Mouse (Mus musculus) lung, postnatal 0 days (tissue): Measurements from ENCODE around the gene Mcub. TPM values are rescaled to one million over a fixed set of nuclear protein-coding genes. Genes with fewer than 3 reads are reported as not detected.

Experiments used
- ATAC-seq: fragments of 200-750 bp; cut with Nextera tagmentation; 2 replicates; pipeline ENCODE4 v1.8.0; 2017; ENCODE audit warnings: moderate library complexity
- DNase-seq: peaks from one replicate; pipeline ENCODE4 v3.0.0-alpha.2; 2016; ENCODE audit warnings: low spot score
- H3K27ac ChIP-seq: fragments of 300-500 bp; sonication (generic); 2 replicates; pipeline ENCODE4 v1.5.1; 2014; ENCODE audit warnings: antibody characterized with exemption, mild to moderate bottlenecking, low read length, mixed read lengths
- H3K27me3 ChIP-seq: fragments of 300-500 bp; sonication (generic); replicated peaks from 2 replicates; pipeline ENCODE4 v1.6.1; 2014; ENCODE audit warnings: low read length, mixed read lengths; ENCODE audit not compliant: insufficient read depth
- H3K36me3 ChIP-seq: fragments of 300-500 bp; sonication (generic); 2 replicates; pipeline ENCODE4 v1.6.1; 2014; ENCODE audit warnings: low read length, mixed read lengths; ENCODE audit not compliant: insufficient read depth
- H3K4me1 ChIP-seq: fragments of 300-500 bp; sonication (generic); 2 replicates; pipeline ENCODE4 v1.6.1; 2014; ENCODE audit warnings: antibody characterized with exemption, low read depth, low read length, mixed read lengths; ENCODE audit not compliant: insufficient read depth
- H3K4me2 ChIP-seq: fragments of 300-500 bp; sonication (generic); replicated peaks from 2 replicates; pipeline ENCODE4 v1.6.1; 2014; ENCODE audit warnings: low read depth, mild to moderate bottlenecking, low read length, moderate library complexity, mixed read lengths
- H3K4me3 ChIP-seq: fragments of 300-500 bp; sonication (generic); 2 replicates; pipeline ENCODE4 v1.5.1; 2014; ENCODE audit warnings: low read depth, low read length
- H3K9ac ChIP-seq: fragments of 300-500 bp; sonication (generic); replicated peaks from 2 replicates; pipeline ENCODE4 v1.6.1; 2014; ENCODE audit warnings: low read depth, mild to moderate bottlenecking
- H3K9me3 ChIP-seq: fragments of 300-500 bp; sonication (generic); 2 replicates; pipeline ENCODE4 v1.6.1; 2016; ENCODE audit warnings: low read length, mixed read lengths
- CTCF ChIP-seq: IDR thresholded peaks from 2 replicates; pipeline ENCODE4 v1.5.1; 2016; ENCODE audit warnings: antibody characterized with exemption, mild to moderate bottlenecking
- EP300 ChIP-seq: IDR thresholded peaks from 2 replicates; pipeline ENCODE4 v1.6.1; 2016; ENCODE audit warnings: antibody characterized with exemption, mild to moderate bottlenecking, control low read depth
- WGBS: fragments of 180-500 bp; shearing (Covaris S2); extraction: QIAGEN DNeasy Blood & Tissue Kit; methylation state at CpG from one replicate; pipeline ENCODE4 v1.1.7; 2014; 5-methylcytosine and 5-hydroxymethylcytosine counted together
- polyA plus RNA-seq: library from polyadenylated mRNA; unstranded; fragments of >200 nt; fragmentation: Nextera tagmentation; extraction: Ambion mirVana; gene quantifications from 2 replicates; pipeline ENCODE4 v1.2.1, GENCODE M21; 2015

The Mcub gene
- polyA plus RNA-seq, 1 experiment from 2014 or later: 11.8 TPM

DNA sequence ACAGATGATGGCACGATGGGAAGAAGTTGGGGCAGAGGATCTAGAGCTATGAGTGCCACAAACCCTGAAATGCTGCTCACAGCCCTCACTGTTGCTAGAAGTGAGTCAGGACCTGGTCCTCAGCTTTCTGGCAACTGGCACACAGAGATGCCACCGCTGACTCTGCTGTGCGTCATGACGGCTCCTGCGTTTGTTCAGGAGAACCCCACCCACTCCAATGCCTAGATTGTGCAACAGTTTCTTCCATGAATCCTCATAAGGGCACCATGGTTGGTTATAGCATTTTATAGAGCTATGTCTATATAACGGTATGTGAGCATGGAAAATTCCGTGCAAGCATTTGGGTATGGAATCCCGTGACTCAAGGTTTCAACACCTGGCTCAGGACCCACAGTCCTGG, 5.3 kb downstream of the Mcub start:
- no peaks in the 10 kb centered on the region for H3K9me3 ChIP-seq
- H3K4me1 ChIP-seq: peaks cover 3% of the 10 kb centered on the region; the same call in 1 of the 2 replicates
- no peak for ATAC-seq
- TF ChIP-seq CTCF (no peak), EP300 (no peak)
- H3K36me3 ChIP-seq: no peaks in the 10 kb centered on the region
- H3K27ac ChIP-seq: no peak overlapping the region
- H3K4me3 ChIP-seq: no peak overlapping the region
- 82% methylated on average over 8 of the region's 8 CpGs for WGBS
- no peak for DNase-seq
- H3K9ac ChIP-seq: no peak overlapping the region
- H3K4me2 ChIP-seq: no peak overlapping the region
- H3K27me3 ChIP-seq: no peaks in the 10 kb centered on the region

DNA sequence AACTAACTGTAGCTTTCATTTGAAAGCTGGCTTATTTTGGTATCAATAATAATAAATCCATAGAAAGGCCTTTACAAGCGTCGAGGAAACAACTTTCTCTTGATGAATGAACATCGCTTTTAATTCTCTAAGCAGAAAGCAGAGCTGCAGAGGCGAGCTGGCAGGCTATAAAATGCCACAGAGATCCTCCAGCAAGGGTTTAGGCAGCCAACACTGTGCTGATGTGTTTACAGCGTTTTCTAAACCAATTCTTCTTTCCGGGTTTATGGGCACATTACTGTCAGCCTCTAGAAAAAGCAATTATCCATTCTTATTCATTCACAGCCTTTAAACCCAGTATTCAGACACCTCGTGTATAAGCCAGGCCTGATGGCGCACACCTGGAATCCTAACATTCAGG, 7.5 kb downstream of the Mcub start:
- Histone ChIP-seq H3K4me1 (no peaks in the 10 kb centered on the region), H3K27me3 (no peaks in the 10 kb centered on the region), H3K9me3 (no peaks in the 10 kb centered on the region), H3K27ac (no peak overlapping the region), H3K4me3 (no peak overlapping the region), H3K9ac (no peak overlapping the region), H3K36me3 (no peaks in the 10 kb centered on the region), H3K4me2 (no peak overlapping the region)
- WGBS: 73% methylated on average over 8 of the region's 8 CpGs
- TF ChIP-seq EP300: no peak
- TF ChIP-seq CTCF: no peak
- DNase-seq (no peak), ATAC-seq (no peak)

DNA sequence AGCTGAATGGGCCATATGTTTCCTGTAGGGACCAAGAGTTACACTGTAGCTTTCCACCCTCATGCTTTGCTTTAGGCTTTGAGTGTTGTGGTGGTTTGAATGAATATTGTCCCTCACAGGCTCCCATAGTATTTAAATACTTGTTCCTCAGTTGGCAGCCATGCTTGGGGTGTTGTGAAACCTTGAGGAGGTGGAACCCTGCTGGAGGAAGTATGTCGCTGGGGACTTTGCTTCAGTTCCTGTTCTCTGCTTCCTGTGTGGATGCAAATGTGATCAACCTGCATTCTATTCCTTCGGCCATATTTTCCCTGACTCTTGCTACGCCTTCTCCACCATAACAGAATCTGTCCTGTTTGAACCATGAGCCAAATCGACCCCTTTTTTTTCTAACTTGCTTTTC, 16.7 kb downstream of the Mcub start:
- Histone ChIP-seq H3K4me2 (no peak overlapping the region), H3K9ac (no peak overlapping the region), H3K9me3 (no peaks in the 10 kb centered on the region), H3K36me3 (no peaks in the 10 kb centered on the region), H3K27me3 (no peaks in the 10 kb centered on the region), H3K4me3 (no peak overlapping the region), H3K27ac (no peak overlapping the region), H3K4me1 (no peaks in the 10 kb centered on the region)
- ATAC-seq (no peak), DNase-seq (no peak)
- TF ChIP-seq CTCF (no peak), EP300 (no peak)
- 86% methylated on average over 4 of the region's 4 CpGs for WGBS

DNA sequence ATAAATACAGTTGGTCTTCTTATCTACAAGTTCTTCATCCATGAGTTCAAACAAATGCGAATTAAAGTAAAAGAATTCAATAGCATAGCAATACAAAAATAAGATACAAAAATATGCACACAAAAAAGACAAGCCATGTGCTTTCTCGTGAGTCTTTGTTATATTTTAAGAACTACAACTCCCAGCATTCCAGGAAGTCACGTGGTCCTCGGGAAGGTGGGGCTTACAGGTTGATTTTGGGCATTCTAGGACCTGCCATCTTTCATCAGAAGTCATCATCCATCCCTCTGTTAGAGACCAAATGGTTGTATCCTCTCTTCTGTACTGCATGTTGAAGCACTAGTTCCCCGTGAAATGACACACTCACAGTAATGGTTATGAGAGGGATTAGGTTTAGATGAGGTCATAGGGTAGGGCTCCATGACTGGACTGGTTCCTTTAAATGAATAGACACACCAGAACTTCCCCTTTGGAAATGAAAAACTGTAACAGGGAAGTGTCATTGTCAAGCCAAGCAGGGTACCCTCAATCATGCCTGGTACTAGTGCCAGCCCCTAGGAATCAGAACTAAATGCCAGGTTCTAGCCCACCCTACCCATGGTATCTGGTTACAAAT, 20.7 kb downstream of the Mcub start:
- no peak for DNase-seq
- no peak for ATAC-seq
- Histone ChIP-seq H3K4me3 (no peak overlapping the region), H3K9ac (no peak overlapping the region), H3K4me1 (no peaks in the 10 kb centered on the region), H3K9me3 (no peaks in the 10 kb centered on the region), H3K27me3 (no peaks in the 10 kb centered on the region), H3K27ac (no peak overlapping the region), H3K36me3 (no peaks in the 10 kb centered on the region), H3K4me2 (no peak overlapping the region)
- TF ChIP-seq EP300 (no peak), CTCF (no peak)
- 79% methylated on average over 5 of the region's 5 CpGs for WGBS

DNA sequence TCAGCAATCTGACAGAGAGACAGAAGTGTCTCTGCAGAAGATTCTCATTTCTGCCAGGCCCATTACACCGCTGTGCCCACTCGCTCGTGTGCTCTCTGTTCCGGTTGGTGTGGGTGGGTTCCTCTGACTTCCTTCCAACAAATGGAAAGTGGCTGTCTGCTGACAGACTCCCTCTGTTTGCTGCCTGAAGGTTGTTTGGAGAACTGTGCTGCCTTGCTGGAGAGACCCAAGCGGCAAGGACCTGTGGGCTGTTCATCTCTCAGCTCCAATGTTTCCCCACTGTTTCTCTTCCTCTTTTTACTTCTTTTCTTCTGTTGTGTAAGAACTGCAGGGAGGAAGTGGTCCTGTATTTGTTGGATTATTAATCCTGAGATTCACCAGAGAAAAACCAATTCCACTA, 21.6 kb downstream of the Mcub start:
- no peaks in the 10 kb centered on the region for H3K27me3 ChIP-seq
- 77% methylated on average over 5 of the region's 5 CpGs for WGBS
- no peaks in the 10 kb centered on the region for H3K36me3 ChIP-seq
- no peak for ATAC-seq
- H3K27ac ChIP-seq: no peak overlapping the region
- no peaks in the 10 kb centered on the region for H3K4me1 ChIP-seq
- peak; percentile 17 for DNase-seq
- no peaks in the 10 kb centered on the region for H3K9me3 ChIP-seq
- H3K4me2 ChIP-seq: no peak overlapping the region
- TF ChIP-seq CTCF: no peak
- TF ChIP-seq EP300: no peak
- H3K9ac ChIP-seq: no peak overlapping the region
- no peak overlapping the region for H3K4me3 ChIP-seq

DNA sequence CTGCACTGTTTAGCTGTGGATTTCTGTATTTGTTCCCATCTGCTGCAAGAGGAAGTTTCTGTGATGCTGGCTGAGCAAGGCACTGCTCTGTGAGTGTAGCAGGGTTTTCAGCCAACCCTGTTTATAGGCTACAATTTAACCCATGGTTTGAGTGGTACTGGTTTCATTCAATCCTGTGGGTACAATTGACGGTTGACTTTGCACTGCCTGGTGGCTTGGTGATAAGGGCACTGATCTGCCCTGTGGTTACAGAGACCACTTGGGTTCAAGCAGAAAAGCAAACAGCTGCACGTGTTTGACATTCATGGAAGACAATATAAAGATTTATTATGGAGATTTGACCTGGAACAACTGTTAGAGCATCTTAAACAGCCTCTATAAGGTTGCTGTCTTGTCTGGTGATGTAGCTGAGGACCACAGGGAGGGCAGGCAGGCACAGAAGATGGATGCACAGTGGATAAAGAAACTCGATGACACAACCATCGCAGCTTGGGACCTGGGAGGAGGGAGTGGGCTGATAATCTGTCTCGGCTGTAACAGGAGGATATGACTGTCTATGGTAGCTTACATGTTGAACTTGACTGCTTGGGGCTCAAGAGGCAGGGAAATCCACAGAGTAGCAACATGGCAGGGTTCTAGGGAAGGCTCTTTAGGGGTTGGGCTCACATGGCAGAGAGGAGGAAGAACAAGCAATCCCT, 23.6 kb downstream of the Mcub start:
- no peak for TF ChIP-seq CTCF
- TF ChIP-seq EP300: no peak
- no peaks in the 10 kb centered on the region for H3K36me3 ChIP-seq
- ATAC-seq (no peak), DNase-seq (no peak)
- H3K4me3 ChIP-seq: no peak overlapping the region
- no peaks in the 10 kb centered on the region for H3K9me3 ChIP-seq
- no peak overlapping the region for H3K4me2 ChIP-seq
- H3K9ac ChIP-seq: no peak overlapping the region
- WGBS: 47% methylated on average over 5 of the region's 5 CpGs
- no peaks in the 10 kb centered on the region for H3K27me3 ChIP-seq
- no peaks in the 10 kb centered on the region for H3K4me1 ChIP-seq
- H3K27ac ChIP-seq: no peak overlapping the region
